Mouse (Mus musculus) MEL (cell line): ENCODE measurements around the gene Defb36. TPM values are rescaled to one million over a fixed set of nuclear protein-coding genes. Genes with fewer than 3 reads are reported as not detected.

ENCODE experiments used
- DNase-seq: peaks from one replicate; pipeline ENCODE4 v3.0.0; 2011; ENCODE audit warnings: low read depth, low spot score
- H3K27ac ChIP-seq: 2 replicates; pipeline ENCODE4 v1.5.1; 2012; ENCODE audit warnings: low read depth, mild to moderate bottlenecking, control low read depth, low read length, moderate library complexity; ENCODE audit not compliant: control insufficient read depth
- H3K27me3 ChIP-seq, 2 experiments: fragments of 150-350 bp in 1 of 2; sonication (generic) in 1 of 2; 2 replicates each; pipeline ENCODE4 v1.6.1; 2012; ENCODE audit warnings: low read length in 2 of 2, mild to moderate bottlenecking in 2 of 2, improper control_type of control experiment in 1 of 2, moderate library complexity in 1 of 2; ENCODE audit not compliant: insufficient read depth in 2 of 2, control insufficient read depth in 1 of 2
- H3K36me3 ChIP-seq, 2 experiments: 2 replicates each; pipeline ENCODE4 v1.6.1; 2012 to 2014; ENCODE audit warnings: low read length in 2 of 2, improper control_type of control experiment in 1 of 2, inconsistent platforms in 1 of 2, mild to moderate bottlenecking in 1 of 2; ENCODE audit not compliant: insufficient read depth in 2 of 2, control insufficient read depth in 1 of 2
- H3K4me1 ChIP-seq, 2 experiments: fragments of 150-350 bp in 1 of 2; sonication (generic) in 1 of 2; 2 replicates each; pipeline ENCODE4 v1.6.1; 2012; ENCODE audit warnings: low read length in 2 of 2, improper control_type of control experiment in 1 of 2, mild to moderate bottlenecking in 1 of 2; ENCODE audit not compliant: insufficient read depth in 2 of 2, control insufficient read depth in 1 of 2
- H3K4me3 ChIP-seq, 2 experiments: fragments of 150-350 bp in 1 of 2; sonication (generic) in 1 of 2; 2 replicates each; pipeline ENCODE4 v1.5.1; 2012; ENCODE audit warnings: low read depth in 2 of 2, low read length in 2 of 2, mild to moderate bottlenecking in 2 of 2, moderate library complexity in 2 of 2, control low read depth in 1 of 2, improper control_type of control experiment in 1 of 2; ENCODE audit not compliant: control insufficient read depth in 1 of 2, insufficient read depth in 1 of 2
- H3K79me2 ChIP-seq: 2 replicates; pipeline ENCODE4 v1.6.1; 2012; ENCODE audit warnings: mild to moderate bottlenecking, low read length, moderate library complexity; ENCODE audit not compliant: control insufficient read depth, poor library complexity, insufficient read depth
- H3K9ac ChIP-seq: 2 replicates; pipeline ENCODE4 v1.6.1; 2012; ENCODE audit warnings: low read depth, mild to moderate bottlenecking, control low read depth, low read length, moderate library complexity; ENCODE audit not compliant: control insufficient read depth, poor library complexity, severe bottlenecking
- H3K9me3 ChIP-seq: fragments of 150-350 bp; sonication (generic); replicated peaks from 2 replicates; pipeline ENCODE4 v1.6.1; 2012; ENCODE audit warnings: mild to moderate bottlenecking, low read length, improper control_type of control experiment, moderate library complexity; ENCODE audit not compliant: insufficient read depth
- CHD2 ChIP-seq: IDR thresholded peaks from 2 replicates; pipeline ENCODE4 v1.6.1; 2011; ENCODE audit warnings: low read length, improper control_type of control experiment
- CTCF ChIP-seq, 3 experiments: IDR thresholded peaks in 2 of 3; conservative IDR thresholded peaks in 1 of 3; 2 replicates each; pipeline ENCODE4 v1.5.1; 2011 to 2012; ENCODE audit warnings: low read length in 3 of 3, low read depth in 2 of 3, mild to moderate bottlenecking in 2 of 3, improper control_type of control experiment in 1 of 3, inconsistent platforms in 1 of 3, mixed read lengths in 1 of 3, moderate library complexity in 1 of 3; ENCODE audit not compliant: control insufficient read depth in 1 of 3, insufficient read depth in 1 of 3, poor library complexity in 1 of 3, severe bottlenecking in 1 of 3
- ETS1 ChIP-seq: IDR thresholded peaks from 2 replicates; pipeline ENCODE4 v1.6.1; 2012; ENCODE audit warnings: low read depth, mild to moderate bottlenecking, inconsistent platforms, low read length, improper control_type of control experiment, moderate library complexity
- GABPA ChIP-seq: IDR thresholded peaks from 2 replicates; pipeline ENCODE4 v1.6.1; 2012; ENCODE audit warnings: low read depth, mild to moderate bottlenecking, inconsistent platforms, low read length, improper control_type of control experiment, moderate library complexity
- GATA1 ChIP-seq: IDR thresholded peaks from 2 replicates; pipeline ENCODE4 v1.6.1; 2011; ENCODE audit warnings: low read depth, low read length, improper control_type of control experiment
- HCFC1 ChIP-seq: IDR thresholded peaks from 2 replicates; pipeline ENCODE4 v1.6.1; 2012; ENCODE audit warnings: low read depth, mild to moderate bottlenecking, inconsistent platforms, low read length, improper control_type of control experiment, moderate library complexity
- KAT2A ChIP-seq: conservative IDR thresholded peaks from 2 replicates; pipeline ENCODE4 v1.6.1; 2012; ENCODE audit warnings: low read depth, low read length, improper control_type of control experiment, inconsistent platforms
- MAX ChIP-seq: IDR thresholded peaks from 2 replicates; pipeline ENCODE4 v1.6.1; 2011; ENCODE audit warnings: low read length, improper control_type of control experiment
- MAZ ChIP-seq: IDR thresholded peaks from 2 replicates; pipeline ENCODE4 v1.6.1; 2012; ENCODE audit warnings: low read depth, mild to moderate bottlenecking, inconsistent platforms, low read length, improper control_type of control experiment
- MXI1 ChIP-seq: IDR thresholded peaks from 2 replicates; pipeline ENCODE4 v1.6.1; 2011; ENCODE audit warnings: mild to moderate bottlenecking, low read depth, low read length, improper control_type of control experiment
- MYB ChIP-seq: IDR thresholded peaks from 2 replicates; pipeline ENCODE4 v1.6.1; 2011; ENCODE audit warnings: mild to moderate bottlenecking, low read depth, low read length, improper control_type of control experiment
- NELFE ChIP-seq: IDR thresholded peaks from 2 replicates; pipeline ENCODE4 v1.6.1; 2011; ENCODE audit warnings: low read depth, low read length, improper control_type of control experiment
- NRF1 ChIP-seq: IDR thresholded peaks from 2 replicates; pipeline ENCODE4 v1.6.1; 2014; ENCODE audit warnings: low read depth, mild to moderate bottlenecking, inconsistent platforms, low read length, improper control_type of control experiment, moderate library complexity; ENCODE audit not compliant: poor library complexity, insufficient read depth, severe bottlenecking
- POLR2AphosphoS5 ChIP-seq: IDR thresholded peaks from 2 replicates; pipeline ENCODE4 v1.6.1; 2012; ENCODE audit warnings: low read depth, borderline replicate concordance, mild to moderate bottlenecking, inconsistent platforms, low read length, moderate library complexity, mixed read lengths
- RAD21 ChIP-seq: IDR thresholded peaks from 2 replicates; pipeline ENCODE4 v1.6.1; 2011; ENCODE audit warnings: mild to moderate bottlenecking, low read depth, low read length, improper control_type of control experiment
- TAL1 ChIP-seq: IDR thresholded peaks from 2 replicates; pipeline ENCODE4 v1.6.1; 2012; ENCODE audit warnings: mild to moderate bottlenecking, inconsistent platforms, low read length, moderate library complexity, mixed read lengths
- TBP ChIP-seq: IDR thresholded peaks from 2 replicates; pipeline ENCODE4 v1.8.0; 2011; ENCODE audit warnings: low read depth, low read length, improper control_type of control experiment
- UBTF ChIP-seq: IDR thresholded peaks from 2 replicates; pipeline ENCODE4 v1.6.1; 2012; ENCODE audit warnings: low read depth, mild to moderate bottlenecking, inconsistent platforms, low read length, improper control_type of control experiment, moderate library complexity, borderline replicate concordance; ENCODE audit not compliant: insufficient read depth
- ZC3H11A ChIP-seq: IDR thresholded peaks from 2 replicates; pipeline ENCODE4 v1.6.1; 2012; ENCODE audit warnings: low read depth, mild to moderate bottlenecking, inconsistent platforms, low read length, improper control_type of control experiment
- ZKSCAN1 ChIP-seq: IDR thresholded peaks from 2 replicates; pipeline ENCODE4 v1.6.1; 2012; ENCODE audit warnings: low read depth, mild to moderate bottlenecking, inconsistent platforms, low read length, improper control_type of control experiment, moderate library complexity
- polyA plus RNA-seq, 2 experiments: library from polyadenylated mRNA; stranded (reverse) in 1 of 2; unstranded in 1 of 2; fragments of >175 nt in 1 of 2; fragments of >200 nt in 1 of 2; gene quantifications; 2 replicates each; pipeline versions ENCODE4 v1.2.1 to v1.2.4; 2012; ENCODE audit warnings: low replicate concordance in 2 of 2, low read depth in 1 of 2; ENCODE audit not compliant: insufficient read length in 2 of 2, insufficient read depth in 1 of 2, missing spikeins in 1 of 2
- total RNA-seq: library from RNA; depleted of rRNA; stranded (reverse); fragments of 300-350 nt; gene quantifications from 2 replicates; pipeline ENCODE4 v1.2.3, GENCODE M21; 2012

Defb36 gene
- total and polyA plus RNA-seq, 3 experiments: not detected

DNA sequence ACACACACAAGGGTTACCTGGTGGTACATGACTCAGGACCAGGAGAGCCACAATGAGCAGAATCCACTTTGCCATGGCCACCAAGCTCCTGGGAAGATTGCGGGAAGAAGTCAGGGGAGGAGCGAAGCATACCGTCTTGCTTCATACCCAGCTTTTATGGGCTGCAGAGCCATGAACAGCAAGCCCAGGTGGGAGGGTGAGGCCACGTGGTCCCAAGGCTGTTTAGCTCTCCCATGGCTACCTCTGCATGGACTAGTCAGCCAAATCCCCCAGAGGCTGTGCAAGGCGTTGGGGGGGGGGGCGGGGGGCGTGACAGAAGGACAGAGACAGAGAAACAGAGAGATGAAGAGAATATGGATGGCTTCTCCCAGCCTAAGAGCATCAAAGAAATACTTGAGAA is 18.8 kb downstream of the Defb36 start, which contains the start of gene Defb25:
TSS of gene Defb25 (minus strand) at position 101 of the 400 bp plus-strand sequence.
- DNase-seq: no peak
- Histone ChIP-seq H3K4me3 (no peak within 1 kb of the TSS), H3K79me2 (no peaks in the 10 kb centered on the region), H3K9me3 (no peaks in the 10 kb centered on the region), H3K4me1 (no peaks in the 10 kb centered on the region), H3K36me3 (no peaks in the 10 kb centered on the region), H3K27me3 (peaks cover 0 to 1% of the 10 kb centered on the region in 2 experiments; a peak in 1 of 4 replicates), H3K9ac (no peak within 1 kb of the TSS), H3K27ac (no peak within 1 kb of the TSS)
- TF ChIP-seq GABPA (no peak), GATA1 (no peak), ETS1 (no peak), ZKSCAN1 (no peak), CTCF (IDR thresholded peaks at IDR 0.05 in 2 of 3, conservative IDR thresholded peaks at IDR 0.05 in 1 of 3; ENCODE audit: control insufficient read depth in 1 of 3, insufficient read depth in 1 of 3, low read depth in 2 of 3, low read length in 3 of 3, poor library complexity in 1 of 3, severe bottlenecking in 1 of 3) (no peak), TBP (no peak), MYB (no peak), MXI1 (no peak), HCFC1 (no peak), UBTF (no peak), NRF1 (no peak), TAL1 (no peak), NELFE (no peak), POLR2AphosphoS5 (no peak)

DNA sequence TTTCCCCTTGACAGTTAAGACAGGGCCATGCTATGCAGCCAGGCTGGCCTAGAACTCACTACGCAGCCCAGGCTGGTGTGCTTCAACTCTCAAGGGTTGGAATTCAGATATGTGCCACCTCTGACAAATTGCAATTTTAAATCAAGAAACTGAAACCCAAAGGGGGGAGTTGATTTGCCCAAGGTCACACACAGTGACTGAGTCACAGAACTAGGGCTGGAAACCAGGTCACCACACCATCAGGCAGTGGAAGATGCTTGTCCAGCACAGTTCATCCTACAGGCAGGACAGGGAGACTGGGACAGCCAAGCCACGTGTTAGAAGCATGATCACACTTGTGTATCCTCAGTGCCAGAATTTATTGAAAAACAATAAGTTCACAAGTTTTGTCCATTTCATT is 20.4 kb downstream of the Defb36 start:
- no peak overlapping the region for H3K9ac ChIP-seq
- no peaks in the 10 kb centered on the region for H3K9me3 ChIP-seq
- H3K27ac ChIP-seq: no peak overlapping the region
- no peak overlapping the region for H3K4me3 ChIP-seq
- H3K4me1 ChIP-seq: no peaks in the 10 kb centered on the region
- no peak for DNase-seq
- no peak for TF ChIP-seq MAZ
- no peak for TF ChIP-seq ZC3H11A
- TF ChIP-seq KAT2A: no peak
- no peak for TF ChIP-seq MAX
- no peak for TF ChIP-seq RAD21
- TF ChIP-seq NRF1: no peak
- no peak for TF ChIP-seq CHD2
- TF ChIP-seq NELFE: no peak
- no peaks in the 10 kb centered on the region; a peak in 1 of 4 replicates for H3K27me3 ChIP-seq
- H3K79me2 ChIP-seq: no peaks in the 10 kb centered on the region
- H3K36me3 ChIP-seq: no peaks in the 10 kb centered on the region
